Mouse (Mus musculus) ES-E14 (cell line): ENCODE results near the gene Fxyd7.

ENCODE experiments used
- CHD2 ChIP-seq: IDR thresholded peaks from 2 replicates; pipeline ENCODE4 v1.6.1; 2014; ENCODE audit warnings: mild to moderate bottlenecking, low read depth, low read length, inconsistent platforms
- ZC3H11A ChIP-seq: IDR thresholded peaks from 2 replicates; pipeline ENCODE4 v1.6.1; 2012; ENCODE audit warnings: low read depth, mild to moderate bottlenecking, inconsistent platforms, low read length, borderline replicate concordance

- no peak for TF ChIP-seq ZC3H11A
- no peak for TF ChIP-seq CHD2
Observed at GRCm38 (mm10) chr7:31054661-31055320, 3.5 kb upstream of the Fxyd7 start.
